Mouse (Mus musculus) retina, embryonic 14.5 days (tissue): ENCODE data around the gene Sag.

Experiments
- DNase-seq: peaks from one replicate; pipeline ENCODE4 v3.0.0-alpha.2; 2015; ENCODE audit warnings: low spot score

The Sag gene

GRCm38 (mm10) chr1:87803576-87803975 is at the start of gene Sag:
Sag (plus strand) TSS chr1:87803680.
- peak; percentile 36 for DNase-seq

- DNase-seq = peak; percentile 95
These were observed 47.6 kb upstream of the Sag start, which contains the start of gene Atg16l1 for GRCm38 (mm10) chr1:87755641-87756470. Atg16l1 (plus strand) TSS chr1:87755870.

GRCm38 (mm10) chr1:87763821-87764220 is 39.7 kb upstream of the Sag start:
- no peak for DNase-seq

- no peak for DNase-seq
These were observed 37.7 kb upstream of the Sag start for GRCm38 (mm10) chr1:87765741-87766140.

GRCm38 (mm10) chr1:87766233-87766632 is 37.2 kb upstream of the Sag start:
- DNase-seq = peak; percentile 20

- DNase-seq = no peak
These were observed 34.2 kb upstream of the Sag start for GRCm38 (mm10) chr1:87769263-87769662.

GRCm38 (mm10) chr1:87770486-87770885 is 33.0 kb upstream of the Sag start:
- DNase-seq = no peak

GRCm38 (mm10) chr1:87771724-87772123 is 31.8 kb upstream of the Sag start:
- DNase-seq = no peak

GRCm38 (mm10) chr1:87773336-87773735 is 30.1 kb upstream of the Sag start:
- no peak for DNase-seq

- no peak for DNase-seq
These were observed 28.6 kb upstream of the Sag start for GRCm38 (mm10) chr1:87774845-87775244.

GRCm38 (mm10) chr1:87779204-87779785 is 24.2 kb upstream of the Sag start:
- no peak for DNase-seq

GRCm38 (mm10) chr1:87785703-87786102 is 17.8 kb upstream of the Sag start:
- no peak for DNase-seq

- no peak for DNase-seq
These were observed 17.2 kb upstream of the Sag start for GRCm38 (mm10) chr1:87786251-87786650.

- no peak for DNase-seq
These were observed 13.8 kb upstream of the Sag start for GRCm38 (mm10) chr1:87789665-87790064.

GRCm38 (mm10) chr1:87792438-87793137 is 10.9 kb upstream of the Sag start:
- no peak for DNase-seq

- DNase-seq = no peak
These were observed 10.4 kb upstream of the Sag start for GRCm38 (mm10) chr1:87793138-87793449.

GRCm38 (mm10) chr1:87797702-87798101 is 5.8 kb upstream of the Sag start:
- DNase-seq = no peak

- no peak for DNase-seq
These were observed 5.2 kb upstream of the Sag start for GRCm38 (mm10) chr1:87798306-87798705.

GRCm38 (mm10) chr1:87807751-87808150 is 4.3 kb downstream of the Sag start:
- no peak for DNase-seq

- DNase-seq = no peak
These were observed 7.9 kb downstream of the Sag start for GRCm38 (mm10) chr1:87811391-87811790.

GRCm38 (mm10) chr1:87812061-87812460 is 8.6 kb downstream of the Sag start:
- no peak for DNase-seq

GRCm38 (mm10) chr1:87813155-87813554 is 9.7 kb downstream of the Sag start:
- no peak for DNase-seq

GRCm38 (mm10) chr1:87813681-87814080 is 10.2 kb downstream of the Sag start:
- no peak for DNase-seq
